Mouse (Mus musculus) left cerebral cortex, adult 2 months (tissue): ENCODE measurements around the gene Cdkn2aip. TPM values are rescaled to one million over a fixed set of nuclear protein-coding genes. Genes with fewer than 3 reads are reported as not detected.
A peak's percentile ranks its signal among the peaks of the same experiment; 100 is the strongest.

ENCODE experiments used
- DNase-seq, 2 experiments: peaks; one replicate each; pipeline ENCODE4 v3.0.0; 2021 to 2022; ENCODE audit warnings: low spot score in 2 of 2, mixed read lengths in 1 of 2; ENCODE audit errors: extremely low spot score in 1 of 2
- H3K27ac ChIP-seq: fragments of 200-600 bp; 2 replicates; pipeline ENCODE4 v1.8.1; 2022
- H3K4me3 ChIP-seq: fragments of 200-600 bp; 2 replicates; pipeline ENCODE4 v1.8.1; 2022
- CTCF ChIP-seq: fragments of 200-600 bp; IDR thresholded peaks from 2 replicates; pipeline ENCODE4 v1.8.1; 2022; ENCODE audit warnings: antibody characterized with exemption, mild to moderate bottlenecking, moderate library complexity
- intact Hi-C: fragments of 180-260 bp; cut with DNase I; formaldehyde crosslinking; loops from one replicate; pipeline ENCODE4 v1.15.1; 2025
- total RNA-seq, 2 experiments: library from RNA; stranded (reverse); gene quantifications; 2 replicates each; pipeline ENCODE4 v1.2.3; 2021

Gene Cdkn2aip
- total RNA-seq, 2 experiments from 2014 or later, result 19.5 to 21.2 TPM

DNA sequence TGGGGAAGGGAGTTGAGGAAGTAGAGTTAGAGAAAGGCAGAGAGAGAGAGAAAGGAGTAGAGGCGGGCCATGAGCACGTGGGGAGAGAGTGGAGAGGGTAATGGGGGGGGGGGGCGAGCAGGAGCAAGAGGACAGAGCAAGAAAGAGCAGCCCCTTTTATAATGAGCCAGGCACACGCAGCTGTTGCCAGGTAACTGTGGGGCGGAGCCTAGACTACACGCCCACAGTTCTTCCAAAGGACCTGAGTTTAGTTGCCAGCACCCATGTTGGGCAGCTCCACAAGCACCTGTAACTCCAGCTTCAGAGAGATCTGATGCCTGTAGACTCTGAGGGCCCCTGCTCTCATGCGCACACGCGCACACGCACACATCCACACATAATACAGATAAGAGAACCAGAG lies 21.9 kb downstream of the Cdkn2aip start:
- Histone ChIP-seq H3K4me3 (no peak overlapping the region), H3K27ac (no peak overlapping the region)
- no peak for DNase-seq
- intact Hi-C loops, result loop anchor here (2.0 to 5.0 kb wide), 2 partner anchors 139 to 160 kb away; partner anchors contain the start of genes Rwdd4a and Trappc11
- TF ChIP-seq CTCF, result no peak

DNA sequence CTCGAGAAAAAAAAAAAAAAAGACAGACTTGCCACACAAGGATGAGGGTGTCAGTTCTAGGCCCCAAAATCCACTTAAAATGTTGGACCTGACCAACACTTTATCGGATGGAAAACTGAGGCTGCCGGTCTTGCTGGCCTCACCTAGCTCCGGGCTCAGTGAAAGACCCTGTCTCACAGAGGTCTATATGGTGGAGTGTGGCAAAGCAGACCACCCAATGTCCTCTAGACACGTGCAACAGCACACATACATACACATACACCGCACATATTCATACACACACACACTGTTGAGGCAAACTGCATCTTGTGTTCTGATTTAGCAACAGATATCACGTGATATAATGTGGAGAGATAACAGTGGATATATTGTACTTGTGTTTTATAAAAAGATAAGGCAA lies 22.4 kb downstream of the Cdkn2aip start:
- no peak overlapping the region for H3K27ac ChIP-seq
- intact Hi-C loops, result loop anchor here (5.0 kb wide), 1 partner anchor 159 kb away; the partner anchor contains the start of genes Rwdd4a and Trappc11
- no peak overlapping the region for H3K4me3 ChIP-seq
- DNase-seq, result no peak
- no peak for TF ChIP-seq CTCF

DNA sequence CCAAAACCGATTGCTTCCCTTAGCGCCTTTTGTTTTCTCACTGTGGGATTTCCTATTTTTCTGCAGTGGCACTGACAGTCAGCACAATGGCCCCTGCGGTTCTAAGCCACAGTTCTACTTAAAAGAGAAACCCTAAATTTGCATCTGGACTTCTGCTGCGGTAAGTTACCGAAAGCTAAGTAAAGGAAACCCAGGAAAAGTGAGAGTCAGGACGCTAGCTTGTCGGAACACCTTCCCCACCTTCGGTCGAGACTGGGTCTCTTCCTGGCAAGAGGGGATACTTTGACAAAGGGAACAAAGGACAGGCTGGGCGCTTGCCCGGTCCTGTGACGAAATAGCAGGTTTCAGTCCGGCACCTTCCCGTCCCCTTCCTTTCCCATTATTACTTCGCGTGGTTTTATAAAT lies 23.1 kb downstream of the Cdkn2aip start:
- intact Hi-C loops, result loop anchor here (5.0 kb wide), 1 partner anchor 158 kb away; the partner anchor contains the start of genes Rwdd4a and Trappc11
- TF ChIP-seq CTCF, result no peak
- no peak for DNase-seq
- H3K4me3 ChIP-seq, result peak overlapping the region; percentile 17; the same call in 1 of the 2 replicates
- peak overlapping the region; percentile 17; the same call in 1 of the 2 replicates for H3K27ac ChIP-seq

DNA sequence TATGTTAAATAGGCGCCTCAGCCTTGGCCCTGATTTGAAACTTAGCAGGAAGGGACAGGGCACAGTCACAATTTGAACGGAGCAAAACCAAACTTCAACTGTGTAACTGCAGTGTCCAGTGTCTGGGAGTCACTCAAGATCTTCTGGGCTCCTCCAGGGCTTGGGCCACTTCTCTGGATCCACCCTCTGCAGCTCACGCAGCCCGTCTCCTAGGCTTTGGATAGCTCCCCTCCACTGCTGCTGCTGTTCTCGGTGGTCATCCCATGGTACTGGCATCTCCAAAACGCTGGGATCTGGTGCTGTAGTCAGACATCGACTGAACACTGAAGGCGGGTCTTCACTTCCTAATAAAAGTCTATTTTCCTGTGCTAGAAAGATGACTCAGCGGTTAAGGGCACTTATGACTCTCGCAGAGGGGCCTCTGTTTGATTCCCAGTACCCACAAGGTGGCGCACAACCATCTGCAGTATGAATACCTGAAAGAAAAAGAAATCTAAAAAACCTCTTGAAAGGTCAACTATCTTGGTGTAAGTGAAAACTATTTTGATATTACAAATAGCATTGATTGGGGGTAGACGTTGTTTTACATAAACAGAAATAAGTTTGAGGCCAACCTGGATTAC lies 23.9 kb downstream of the Cdkn2aip start:
- intact Hi-C loops, result loop anchor here (5.0 to 10.0 kb wide), 2 partner anchors 158 to 675 kb away; partner anchors contain the start of genes Rwdd4a and Trappc11
- no peak for DNase-seq
- no peak overlapping the region for H3K27ac ChIP-seq
- H3K4me3 ChIP-seq, result no peak overlapping the region
- TF ChIP-seq CTCF, result peak; percentile 36

DNA sequence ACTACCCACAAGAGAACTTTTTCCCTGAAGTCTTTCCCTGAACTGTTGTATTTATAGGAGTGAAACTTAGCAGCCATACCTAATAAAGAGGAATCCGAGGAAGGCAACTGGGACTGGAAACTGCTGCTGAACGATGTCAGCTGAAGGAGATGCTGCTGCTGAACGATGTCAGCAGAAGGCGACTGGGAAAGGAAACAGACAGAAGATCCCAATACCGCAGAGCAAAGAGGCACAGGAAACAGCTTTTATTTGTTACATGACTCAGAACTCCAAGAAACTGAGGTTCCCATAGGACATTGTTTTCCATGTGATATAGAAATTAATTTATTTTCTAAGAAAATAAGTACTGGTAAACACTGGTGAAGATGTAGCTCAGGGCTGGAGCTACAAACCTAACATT lies 29.3 kb downstream of the Cdkn2aip start:
- H3K4me3 ChIP-seq, result no peak overlapping the region
- TF ChIP-seq CTCF, result no peak
- peak overlapping the region; percentile 69 for H3K27ac ChIP-seq
- DNase-seq, result no peak
- intact Hi-C loops, result loop anchor here (10.0 kb wide), 1 partner anchor 670 kb away; no protein-coding TSS in a partner anchor

DNA sequence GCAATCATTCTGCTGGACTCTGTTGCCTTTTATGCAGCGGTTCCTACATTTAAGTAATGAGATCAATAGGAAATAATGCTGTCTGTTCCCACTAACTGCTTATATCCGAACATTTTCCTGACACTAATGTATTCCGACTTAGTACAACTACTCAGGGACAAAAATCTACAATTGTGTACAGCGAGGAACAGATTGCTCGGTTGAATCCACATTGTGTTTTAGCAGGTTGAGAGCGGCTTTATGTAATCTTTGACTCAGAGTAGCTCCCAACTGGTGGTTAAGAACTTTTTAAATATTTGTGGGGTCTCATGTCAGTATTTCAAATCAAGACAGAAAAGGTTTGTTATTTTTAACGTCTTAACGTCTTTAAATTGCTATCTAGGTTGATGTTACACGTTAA lies 29.7 kb downstream of the Cdkn2aip start:
- intact Hi-C loops, result loop anchor here (10.0 kb wide), 1 partner anchor 669 kb away; no protein-coding TSS in a partner anchor
- Histone ChIP-seq H3K27ac (peak overlapping the region; percentile 69), H3K4me3 (no peak overlapping the region)
- DNase-seq, result no peak
- TF ChIP-seq CTCF, result no peak

DNA sequence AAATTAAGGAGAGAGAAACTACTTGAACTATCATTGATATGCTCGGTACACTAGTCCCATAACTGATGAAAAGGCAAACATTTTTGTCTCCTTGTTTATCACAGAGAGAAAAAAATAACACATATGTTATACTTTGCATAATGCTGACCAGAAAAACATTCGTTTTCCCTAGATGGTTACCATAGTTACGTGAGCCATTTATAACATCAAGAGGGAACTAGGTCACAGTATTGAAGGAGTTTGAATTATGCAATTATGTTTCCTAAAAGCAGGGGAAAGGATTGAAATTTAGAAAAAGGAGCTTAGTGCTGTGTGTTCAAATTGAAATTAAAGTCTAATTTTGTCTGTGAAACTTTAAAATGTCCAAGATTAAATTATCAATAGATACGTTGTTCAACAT lies 33.4 kb downstream of the Cdkn2aip start:
- no peak overlapping the region for H3K4me3 ChIP-seq
- no peak for DNase-seq
- no peak for TF ChIP-seq CTCF
- intact Hi-C loops, result loop anchor here (10.0 kb wide), 1 partner anchor 666 kb away; no protein-coding TSS in a partner anchor
- peak overlapping the region; percentile 84 for H3K27ac ChIP-seq

DNA sequence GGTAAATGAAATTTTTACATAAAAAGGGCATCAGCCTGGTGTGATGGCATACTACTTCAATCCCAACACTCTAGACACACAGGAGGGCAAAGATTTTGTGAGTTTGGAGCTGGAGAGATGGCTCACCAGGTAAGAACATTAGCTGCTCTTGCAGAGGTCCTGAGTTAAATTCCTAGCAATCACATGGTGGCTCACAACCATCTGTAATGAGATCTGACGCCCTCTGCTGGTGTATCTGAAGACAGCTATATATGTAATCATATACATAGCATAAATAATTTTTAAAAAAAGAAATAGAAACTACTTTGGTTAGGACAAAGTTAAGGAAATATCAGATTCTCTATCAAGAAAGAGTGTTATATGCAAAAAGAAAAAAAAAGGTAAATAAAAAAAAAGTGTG lies 34.1 kb downstream of the Cdkn2aip start:
- no peak overlapping the region; the same call in 1 of the 2 replicates for H3K27ac ChIP-seq
- intact Hi-C loops, result loop anchor here (10.0 kb wide), 1 partner anchor 665 kb away; no protein-coding TSS in a partner anchor
- no peak; the same call in none of the 2 replicates for TF ChIP-seq CTCF
- H3K4me3 ChIP-seq, result no peak overlapping the region
- no peak for DNase-seq

DNA sequence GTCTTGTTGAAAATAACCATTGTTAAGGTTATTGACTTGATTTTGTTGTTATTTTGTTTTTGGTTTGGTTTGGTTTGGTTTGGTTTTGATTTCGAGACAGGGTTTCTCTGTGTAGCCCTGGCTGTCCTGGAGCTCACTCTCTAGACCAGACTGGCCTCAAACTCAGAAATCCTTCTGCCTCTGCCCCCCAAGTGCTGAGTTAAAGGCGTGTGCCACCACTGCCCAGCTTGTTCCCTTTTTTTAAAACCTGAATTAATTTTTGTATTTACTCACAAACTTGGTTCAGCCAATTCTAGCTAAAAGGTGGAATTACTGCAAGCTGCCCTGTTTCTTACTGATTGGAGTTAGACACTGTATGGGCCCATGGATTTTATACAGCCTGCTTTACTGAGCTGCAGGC lies 37.1 kb downstream of the Cdkn2aip start:
- intact Hi-C loops, result loop anchor here (2.0 kb wide), 1 partner anchor 18 kb away; no protein-coding TSS in a partner anchor
- DNase-seq, result no peak
- Histone ChIP-seq H3K27ac (no peak overlapping the region), H3K4me3 (peak overlapping the region; percentile 73; the same call in 1 of the 2 replicates)
- no peak for TF ChIP-seq CTCF

DNA sequence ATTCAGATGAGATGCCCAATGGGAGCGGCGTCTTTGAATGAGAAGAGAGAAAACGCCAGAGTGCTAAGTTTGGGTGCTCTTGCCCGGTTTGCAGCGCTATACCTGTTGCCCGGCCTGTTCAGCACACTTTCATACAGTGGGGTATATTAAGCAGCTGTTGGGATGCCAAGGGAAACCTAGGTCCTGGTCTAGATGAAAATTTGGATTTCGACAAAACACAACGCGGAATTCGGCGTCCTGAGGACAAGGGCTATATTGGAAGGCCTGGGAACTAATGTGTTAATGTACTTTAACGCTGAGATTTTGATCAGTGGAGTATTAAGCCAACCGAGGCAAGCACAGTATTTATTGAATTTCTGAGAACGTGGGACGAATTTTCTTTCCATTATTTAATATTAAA lies 37.5 kb downstream of the Cdkn2aip start:
- intact Hi-C loops, result loop anchor here (2.0 kb wide), 1 partner anchor 19 kb away; no protein-coding TSS in a partner anchor
- Histone ChIP-seq H3K27ac (no peak overlapping the region; the same call in 1 of the 2 replicates), H3K4me3 (peak overlapping the region; percentile 73)
- no peak for TF ChIP-seq CTCF
- no peak for DNase-seq

DNA sequence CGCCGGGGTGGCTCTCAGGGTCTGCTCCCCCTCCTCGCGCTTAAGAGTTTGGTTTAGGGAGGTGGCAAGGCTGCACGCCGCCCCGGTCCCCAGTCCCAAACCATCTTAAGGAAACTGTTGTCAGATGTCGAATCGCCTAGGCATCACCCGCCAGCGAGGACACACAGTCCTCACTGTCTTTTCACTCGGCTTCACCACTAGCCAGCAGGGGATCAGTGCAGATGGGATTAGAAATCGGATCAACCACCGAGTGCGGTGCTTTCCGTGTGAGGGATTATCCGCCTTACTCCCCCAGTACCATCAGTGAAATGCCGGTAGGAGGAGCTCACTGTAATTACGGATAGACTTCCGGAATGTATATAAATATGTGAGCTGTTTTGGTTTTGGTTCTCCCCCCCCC lies 37.9 kb downstream of the Cdkn2aip start:
- TF ChIP-seq CTCF, result peak; percentile 21
- Histone ChIP-seq H3K27ac (peak overlapping the region; percentile 99), H3K4me3 (peak overlapping the region; percentile 73)
- intact Hi-C loops, result loop anchor here (1.0 to 2.0 kb wide), 3 partner anchors 19 to 142 kb away; partner anchors contain the start of genes Rwdd4a and Trappc11
- DNase-seq, result peak in 1 of 2 experiments; percentile 47
